Mouse (Mus musculus) lung, adult 2 months (tissue): ENCODE results near the gene Asprv1.

Source experiments
- CTCF ChIP-seq: fragments of 200-500 bp; IDR thresholded peaks from 2 replicates; pipeline ENCODE4 v1.5.1; 2011; ENCODE audit warnings: mild to moderate bottlenecking, low read length, control low read depth; ENCODE audit not compliant: insufficient read depth
- POLR2A ChIP-seq: fragments of 200-500 bp; IDR thresholded peaks from 2 replicates; pipeline ENCODE4 v1.6.1; 2011; ENCODE audit warnings: low read depth, mild to moderate bottlenecking, control low read depth, low read length, borderline replicate concordance; ENCODE audit errors: extremely low read depth

DNA sequence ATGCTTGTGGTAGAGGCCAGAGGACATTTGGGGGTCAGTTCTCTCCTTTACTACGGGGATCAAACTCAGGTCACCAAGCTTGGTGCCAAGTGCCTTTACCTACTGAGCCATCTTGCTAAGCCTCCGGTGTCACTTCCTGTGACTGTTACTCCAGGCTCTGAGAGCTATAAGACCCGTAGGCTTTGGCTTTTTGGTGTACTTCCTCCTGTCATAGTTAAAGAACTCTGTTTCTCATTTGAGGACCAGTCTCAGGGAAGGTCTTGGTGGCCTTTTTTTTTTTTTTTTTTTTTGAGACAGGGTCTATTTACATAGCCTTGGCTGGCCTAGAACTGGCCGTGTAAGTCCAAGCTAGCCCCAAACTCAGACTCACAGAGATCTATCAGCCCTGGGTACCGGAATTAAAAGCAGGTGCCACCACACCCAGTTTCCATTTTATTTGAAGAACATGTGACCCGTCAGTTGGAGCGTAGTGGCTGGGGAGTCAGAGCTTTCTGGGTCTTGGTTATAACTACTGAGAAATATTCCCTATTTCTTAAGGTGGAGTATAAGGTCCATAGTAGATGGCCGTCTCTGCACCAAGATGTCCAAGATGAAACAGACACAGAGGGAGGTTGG lies 44.3 kb upstream of the Asprv1 start:
- TF ChIP-seq POLR2A (no peak), CTCF (no peak)
